26 mouse cellular contexts compared by ENCODE assay signal in genomic region chr17:78951225-78951624, GRCm38 (mm10). TPM values are rescaled to one million over a fixed set of nuclear protein-coding genes. Genes with fewer than 3 reads are reported as not detected.
"Had no signal": no experiment of that assay in that cellular context is flagged by ENCODE, and none has a peak within 500 bp of the region (broad histone marks: within the 10 kb centered on the region; RNA-seq: fewer than 3 reads in every experiment).

No protein-coding gene starts in this region.

- ATAC-seq: liver, postnatal 0 days; lung, postnatal 0 days; midbrain, embryonic 16.5 days had no signal

- DNase-seq: liver, postnatal 0 days; lung, adult 2 months; lung, postnatal 14 days; lung, postnatal 36 days; midbrain, embryonic 14.5 days; retina, postnatal 1 day; right cerebral cortex, adult 18-20 months; right cerebral cortex, postnatal 25 days; right cerebral cortex, postnatal 4 days; spleen, adult 18-20 months; thymus, adult 18-20 months; thymus, postnatal 14 days; thymus, postnatal 36 days had no signal

- H3K27ac ChIP-seq: lung, embryonic 15.5 days; macrophage; midbrain, embryonic 10.5 days; midbrain, embryonic 12.5 days; neural tube, embryonic 13.5 days; neural tube, embryonic 15.5 days had no signal

- H3K27me3 ChIP-seq: lung, embryonic 15.5 days; midbrain, embryonic 12.5 days; neural tube, embryonic 13.5 days; neural tube, embryonic 15.5 days had no signal

- H3K9me3 ChIP-seq: lung, embryonic 15.5 days; midbrain, embryonic 10.5 days; midbrain, embryonic 12.5 days; neural tube, embryonic 13.5 days; neural tube, embryonic 15.5 days had no signal

- H3K4me1 ChIP-seq: midbrain, embryonic 10.5 days; midbrain, embryonic 12.5 days; neural tube, embryonic 13.5 days; neural tube, embryonic 15.5 days had no signal

- H3K9ac ChIP-seq: liver, postnatal 0 days; lung, embryonic 15.5 days; midbrain, embryonic 12.5 days; neural tube, embryonic 13.5 days; neural tube, embryonic 15.5 days had no signal

- H3K4me2 ChIP-seq: lung, embryonic 15.5 days; midbrain, embryonic 12.5 days; neural tube, embryonic 13.5 days; neural tube, embryonic 15.5 days had no signal

- H3K4me3 ChIP-seq: lung, embryonic 15.5 days; midbrain, embryonic 10.5 days; midbrain, embryonic 12.5 days; myocyte; neural tube, embryonic 13.5 days; neural tube, embryonic 15.5 days had no signal

RNA-seq across cellular contexts. Expression of gene Sult6b1, which starts 44.4 kb away (rescaled TPM):
- total RNA-seq: megakaryocyte progenitor cell, adult 5-6 weeks; megakaryocyte-erythroid progenitor cell, adult 5-6 weeks had no signal
- polyA plus RNA-seq: lung, adult 2 months; macrophage; midbrain, embryonic 14.5 days; neural tube, embryonic 13.5 days; small intestine, adult 2 months; stomach, embryonic 14.5 days had no signal
